Mouse (Mus musculus): ENCODE data around the gene Clec12a.

Clec12a gene

DNA sequence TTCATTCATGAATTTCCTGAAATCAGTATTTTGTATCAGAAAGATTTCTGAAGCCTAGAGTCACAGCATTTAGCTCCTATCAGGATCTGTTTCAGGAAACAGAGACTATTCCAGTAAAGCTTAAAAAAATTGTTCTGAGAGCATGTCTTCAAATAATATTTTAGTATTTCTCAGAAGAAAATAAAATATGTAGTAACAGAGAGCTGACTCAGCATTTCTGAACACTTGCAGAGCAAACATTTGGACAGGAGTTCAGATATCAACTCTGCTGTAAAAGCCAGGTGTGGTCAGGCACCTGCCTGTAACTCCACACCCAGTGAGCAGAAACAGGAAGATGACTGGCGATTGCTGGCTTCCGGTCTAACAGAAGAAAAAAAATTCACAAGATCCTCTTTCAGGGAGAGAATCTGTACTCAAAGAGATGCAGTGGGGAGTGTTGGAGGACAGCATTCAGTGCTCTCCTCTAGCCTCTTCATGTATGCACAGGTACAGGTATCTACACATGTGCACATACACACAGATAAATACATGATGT is 32.5 kb downstream of the Clec12a start:
- no peak for DNase-seq (ENCODE audit: low spot score in 2 of 2)

DNA sequence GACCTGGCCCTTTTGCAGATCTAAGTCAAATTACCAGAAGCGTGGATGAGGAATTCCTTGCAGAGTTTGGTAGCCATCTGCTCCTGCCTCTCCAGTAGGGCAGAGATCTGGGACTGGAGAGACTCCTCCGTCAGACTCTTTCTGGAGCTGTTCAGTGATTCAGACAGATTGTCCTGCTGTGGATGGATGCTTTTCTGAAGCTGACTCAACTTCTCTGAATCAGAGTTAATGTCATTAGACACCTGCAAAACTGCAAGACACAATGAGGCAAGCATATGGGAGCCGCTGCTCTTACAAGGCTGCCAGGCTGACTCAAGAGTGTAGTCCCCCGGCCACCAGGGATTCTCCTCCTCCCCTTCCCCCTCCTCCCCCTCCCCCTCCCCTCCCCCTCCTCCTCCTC is 38.0 kb downstream of the Clec12a start:
- peak; percentile 3 to 5 for DNase-seq (ENCODE audit: low spot score in 2 of 2)

DNA sequence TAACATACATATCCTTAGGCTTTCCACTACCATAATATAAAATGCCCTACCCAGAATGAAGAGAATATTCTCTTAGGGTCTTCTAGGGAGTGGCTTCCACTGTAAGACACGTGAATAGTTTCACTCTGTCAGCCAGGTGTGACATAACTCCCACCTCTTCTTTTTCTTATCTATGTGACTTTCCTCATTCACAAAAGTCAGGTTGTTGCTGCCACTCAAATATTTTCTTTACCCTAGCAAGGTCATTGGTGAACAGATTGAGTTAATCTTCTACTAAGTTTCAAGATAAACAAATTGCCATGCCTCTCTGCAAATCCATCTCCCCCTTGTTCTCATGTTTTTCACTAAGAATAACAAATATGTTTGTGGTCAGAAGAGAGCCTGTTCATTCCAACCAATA is 39.2 kb downstream of the Clec12a start:
- no peak for DNase-seq (ENCODE audit: low spot score in 2 of 2)

DNA sequence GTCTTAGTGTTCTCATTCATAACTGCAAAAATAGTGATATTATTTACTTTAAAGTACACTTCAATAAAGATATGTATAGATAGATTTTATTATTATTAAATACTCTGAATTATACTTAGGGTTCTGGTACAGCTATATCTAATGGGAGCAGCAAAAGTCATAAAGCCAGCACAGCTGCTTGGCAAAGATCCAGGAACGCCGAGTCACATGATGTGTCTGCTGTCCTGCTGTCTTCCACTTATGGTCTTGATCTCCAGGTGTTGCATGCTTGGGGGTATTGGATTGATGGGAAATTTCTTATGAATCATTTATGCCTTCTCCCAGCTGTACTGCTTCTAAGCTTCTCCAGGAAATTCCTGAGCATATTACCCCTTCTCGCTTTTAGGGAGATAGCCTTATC is 41.0 kb downstream of the Clec12a start:
- no peak for DNase-seq (ENCODE audit: low spot score in 2 of 2)

DNA sequence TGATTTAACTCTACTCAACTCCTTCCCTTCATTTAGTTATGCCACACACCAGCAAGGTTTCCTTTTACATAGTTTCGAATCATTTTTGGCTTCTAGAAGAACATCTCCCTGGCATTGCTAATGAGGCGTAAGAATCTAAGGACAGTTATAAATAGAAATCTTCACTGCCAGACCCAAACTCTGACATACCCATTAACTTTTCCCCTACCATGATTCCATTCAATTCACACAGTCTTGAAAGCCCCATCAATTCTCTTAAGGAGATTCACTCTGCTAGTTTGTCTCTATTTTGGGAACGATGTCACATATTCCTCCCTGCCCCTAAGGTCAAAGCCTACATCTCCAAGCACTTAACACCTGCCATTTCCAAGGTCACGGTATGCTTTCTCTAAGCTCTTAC is 42.5 kb downstream of the Clec12a start:
- no peak for DNase-seq (ENCODE audit: low spot score in 2 of 2)

DNA sequence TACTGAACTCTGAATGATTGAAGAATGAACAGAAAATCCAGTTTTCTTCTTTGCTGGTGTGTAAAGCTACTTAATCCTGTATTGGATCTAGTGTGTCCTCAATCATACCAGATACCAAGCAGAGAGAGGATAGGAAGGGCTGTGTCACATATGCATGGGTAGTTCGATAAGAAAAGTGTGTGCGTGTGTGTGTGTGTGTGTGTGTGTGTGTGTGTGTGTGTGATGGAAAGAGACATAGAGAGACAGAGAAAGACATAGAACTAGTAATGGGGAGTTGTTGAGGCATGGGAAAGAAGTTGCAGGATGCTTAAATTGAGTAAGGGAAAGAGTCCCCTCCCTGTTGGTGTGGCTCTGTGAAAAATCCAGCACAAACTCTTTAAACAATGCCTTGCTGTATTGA is 43.3 kb downstream of the Clec12a start, which contains the start of gene Clec12b:
Gene Clec12b, minus strand, starts transcription at position 101 of the 400 bp plus-strand sequence.
- no peak for DNase-seq (ENCODE audit: low spot score in 2 of 2)

DNA sequence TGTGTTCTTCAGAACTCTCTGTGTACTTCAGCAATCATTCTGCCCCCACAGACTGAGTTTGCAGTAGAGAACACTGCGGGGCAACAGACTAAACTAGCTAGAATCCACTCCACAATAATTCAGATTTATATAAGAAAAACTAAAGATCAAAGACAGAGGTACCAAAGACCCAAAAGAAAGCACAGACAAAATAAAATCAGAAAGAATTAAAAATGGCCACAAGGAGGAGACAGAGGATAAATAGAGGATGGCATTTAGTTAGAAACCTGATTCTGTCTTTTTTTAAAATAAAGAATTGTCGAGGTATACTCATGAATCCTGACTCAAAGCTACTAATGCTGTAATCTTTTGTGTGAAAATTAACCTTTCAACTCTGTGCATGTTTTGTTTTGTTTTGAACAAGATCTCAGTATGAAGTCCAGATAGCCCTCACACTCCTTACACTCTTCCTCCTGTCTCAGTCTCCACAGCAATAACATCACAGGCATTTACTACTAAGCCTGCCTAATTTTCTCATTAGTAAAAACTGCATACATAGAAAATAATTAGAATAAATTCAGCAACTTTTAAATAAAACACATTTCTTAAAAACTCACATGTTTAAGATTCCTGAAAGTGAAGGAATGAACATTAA is 50.7 kb downstream of the Clec12a start:
- no peak for DNase-seq (ENCODE audit: low spot score in 2 of 2)

DNA sequence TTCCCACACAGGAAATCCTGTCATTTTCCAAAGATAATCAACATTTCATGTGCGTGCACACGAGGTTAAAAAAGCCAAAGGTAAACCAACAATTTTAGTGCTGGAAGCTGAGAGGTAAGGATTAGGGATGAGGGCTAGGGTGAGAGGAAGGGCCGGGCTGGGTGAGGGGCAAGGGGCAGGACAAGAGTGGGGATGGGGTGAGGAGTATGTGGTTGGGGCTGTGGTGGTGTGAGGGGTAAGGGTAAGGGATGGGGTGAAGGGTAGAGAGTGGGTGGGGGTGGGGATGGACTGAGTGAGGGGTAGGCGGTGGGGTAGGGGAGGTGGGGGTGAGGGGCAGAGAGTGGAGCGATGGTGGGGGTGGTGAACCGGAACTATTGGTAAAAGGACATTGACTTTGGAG is 51.2 kb downstream of the Clec12a start:
- no peak for DNase-seq (ENCODE audit: low spot score in 2 of 2)

DNA sequence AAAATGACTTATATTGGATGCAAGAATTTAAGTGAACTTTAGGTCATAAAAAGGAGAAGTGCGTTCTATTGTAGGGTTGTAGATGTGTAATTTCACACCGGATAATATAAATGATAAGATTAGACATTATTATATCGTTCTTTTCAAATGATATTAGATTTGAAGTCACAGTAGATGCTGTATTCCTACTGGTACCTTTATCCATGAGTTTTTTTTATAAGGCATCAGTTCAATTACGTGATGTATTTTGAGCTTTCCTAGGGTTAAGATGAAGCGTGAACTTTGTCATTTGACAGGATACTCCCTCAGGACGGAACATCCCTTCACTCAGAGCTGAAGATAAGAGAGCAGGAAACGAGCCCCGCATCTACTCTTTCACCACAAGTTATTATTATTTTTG is 54.5 kb downstream of the Clec12a start, which contains the start of gene Clec1b:
Gene Clec1b, plus strand, starts transcription at position 301 of the 400 bp plus-strand sequence.
- DNase-seq (ENCODE audit: low spot score in 2 of 2): no peak

DNA sequence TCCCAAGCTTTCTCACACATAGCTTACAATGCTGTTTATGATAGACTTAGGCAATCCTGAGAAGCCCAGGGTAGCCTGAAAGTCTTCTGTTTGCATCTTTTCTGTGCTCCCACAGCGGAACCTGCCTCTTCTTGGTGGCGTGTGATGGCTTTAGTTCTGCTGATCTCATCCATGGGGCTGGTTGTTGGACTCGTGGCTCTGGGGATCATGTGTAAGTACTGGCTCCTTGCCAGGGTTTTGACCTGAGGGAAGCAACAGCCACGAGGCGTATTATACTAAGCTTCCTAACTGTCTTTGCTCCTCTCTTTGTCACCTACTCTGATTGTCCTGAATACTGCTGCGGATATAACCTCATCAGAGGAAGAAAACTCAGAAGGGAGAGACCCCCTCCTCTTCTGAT is 57.5 kb downstream of the Clec12a start:
- DNase-seq (ENCODE audit: low spot score in 2 of 2): no peak

DNA sequence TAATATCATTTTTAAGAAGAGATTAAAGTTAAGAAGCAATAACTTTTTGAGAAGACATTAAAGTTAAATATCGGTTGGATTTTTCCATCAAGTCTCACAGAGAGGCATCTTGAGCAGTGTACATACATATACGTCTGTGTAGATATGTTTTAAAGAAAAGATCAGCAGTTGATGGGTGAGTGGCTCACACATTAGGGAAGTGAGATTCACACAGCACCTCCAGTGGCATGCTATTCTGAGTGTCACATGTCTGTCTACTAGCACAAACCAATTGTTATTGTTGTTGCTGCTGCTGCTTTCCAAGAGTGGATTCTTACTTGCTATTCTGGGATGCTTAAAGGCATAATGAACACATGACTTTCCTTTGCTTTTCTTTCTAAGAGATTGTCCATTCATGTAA is 59.9 kb downstream of the Clec12a start:
- DNase-seq (ENCODE audit: low spot score in 2 of 2): no peak

DNA sequence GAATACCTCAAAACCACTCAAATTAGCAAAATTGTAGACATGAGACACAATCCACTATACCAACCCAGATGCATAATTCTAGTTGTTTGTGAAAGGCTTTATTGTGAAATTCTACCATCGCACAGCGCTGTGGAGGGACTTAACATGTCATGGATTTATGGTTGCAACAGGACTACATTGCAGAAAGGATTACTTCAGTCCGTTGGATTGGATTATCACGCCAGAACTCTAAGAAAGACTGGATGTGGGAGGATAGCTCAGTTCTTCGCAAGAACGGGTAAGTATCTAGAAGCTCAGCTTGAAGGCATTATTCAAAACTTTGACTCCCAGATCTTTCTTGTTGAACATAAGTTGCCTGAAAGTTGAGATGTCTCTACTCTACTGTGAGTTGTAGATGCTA is 60.9 kb downstream of the Clec12a start:
- no peak for DNase-seq (ENCODE audit: low spot score in 2 of 2)

DNA sequence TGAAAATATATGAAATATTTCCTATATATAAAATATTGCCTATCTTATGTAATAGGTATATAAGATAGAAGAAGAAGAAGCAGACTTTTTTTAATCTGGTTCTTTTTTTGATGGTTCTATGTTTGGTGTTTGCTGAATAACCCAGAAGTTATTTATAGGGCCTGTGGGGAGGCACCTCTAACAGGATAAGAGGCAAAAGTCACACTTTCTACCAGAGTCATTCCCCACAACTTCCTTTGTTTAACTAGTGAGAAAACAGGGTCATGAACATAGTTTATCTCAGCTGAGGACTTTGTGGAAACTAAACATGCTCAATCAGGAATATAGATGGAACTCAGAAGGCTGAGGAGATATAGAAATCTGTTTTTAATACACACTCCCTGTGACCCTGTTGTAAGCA is 63.5 kb downstream of the Clec12a start:
- DNase-seq (ENCODE audit: low spot score in 2 of 2): no peak

DNA sequence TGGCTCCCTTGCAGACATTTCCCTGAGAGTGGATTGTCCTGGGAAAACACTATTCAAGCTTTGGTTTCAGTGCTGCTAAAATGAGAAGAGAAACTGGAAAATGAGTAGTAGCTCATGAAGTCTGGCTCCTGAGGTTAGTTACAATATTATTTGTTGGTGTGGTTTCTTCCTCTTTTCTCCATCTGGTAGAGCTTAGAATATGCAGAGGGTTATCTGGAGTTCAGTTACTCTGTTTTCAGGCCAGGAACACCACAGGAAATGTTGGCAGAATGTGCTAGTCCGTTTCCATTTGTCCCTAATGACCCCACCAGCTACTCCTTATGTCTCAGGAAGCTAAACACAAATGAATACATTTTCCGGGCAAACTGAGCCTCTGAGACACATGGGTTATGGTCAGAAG is 64.8 kb downstream of the Clec12a start:
- DNase-seq (ENCODE audit: low spot score in 2 of 2): no peak

DNA sequence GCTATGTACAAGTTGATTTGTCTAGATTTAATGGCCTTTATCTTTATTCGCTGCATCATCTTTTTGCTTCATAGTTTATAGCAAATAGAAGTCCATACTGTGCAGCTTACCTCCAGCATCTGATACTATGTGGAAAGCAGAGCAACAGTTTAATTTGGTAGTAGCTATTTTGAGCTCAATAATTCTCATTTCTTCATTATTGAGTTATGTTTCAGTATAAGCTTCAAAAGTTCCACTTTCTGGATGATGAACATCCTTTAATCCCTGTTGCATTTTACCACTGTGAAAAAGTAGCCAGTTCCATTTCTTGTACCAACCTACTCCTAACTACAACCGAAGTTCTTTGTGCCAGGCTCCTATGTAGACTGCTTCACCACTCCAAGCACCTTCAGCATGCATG is 66.1 kb downstream of the Clec12a start, which contains the start of gene Clec9a:
Gene Clec9a, plus strand, starts transcription at position 301 of the 400 bp plus-strand sequence.
- no peak for DNase-seq (ENCODE audit: low spot score in 2 of 2)

DNA sequence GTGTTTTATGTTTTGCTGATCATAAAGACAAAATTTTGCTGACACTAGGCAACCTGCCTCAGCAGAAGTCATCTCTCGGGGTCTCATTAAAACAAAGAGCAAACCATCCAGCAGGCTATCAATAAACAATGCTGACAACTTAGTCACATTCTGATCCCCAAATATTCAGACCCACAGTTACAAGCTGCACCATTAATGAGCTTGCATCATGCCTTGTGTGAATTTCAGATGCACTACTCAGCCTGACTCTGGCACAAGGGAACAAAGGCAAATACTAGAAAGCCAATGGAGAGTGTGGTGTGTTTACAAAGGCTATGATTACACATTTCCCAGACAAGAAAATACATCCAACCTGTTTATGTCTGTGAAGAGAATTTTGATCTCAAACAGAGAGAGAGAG is 71.7 kb downstream of the Clec12a start:
- no peak for DNase-seq (ENCODE audit: low spot score in 2 of 2)
